ENCODE assay signal across 11 mouse cellular contexts in genomic region chr9:58533322-58533721, GRCm38 (mm10). TPM values are rescaled to one million over a fixed set of nuclear protein-coding genes. Genes with fewer than 3 reads are reported as not detected.
"Had no signal": no experiment of that assay in that cellular context is flagged by ENCODE, and none has a peak within 500 bp of the region (broad histone marks: within the 10 kb centered on the region; RNA-seq: fewer than 3 reads in every experiment).

No protein-coding gene starts in this region.

- DNase-seq: kidney, postnatal 10 days; lung, adult 2 months; lung, postnatal 36 days; retina, postnatal 1 day; right cerebral cortex, postnatal 4 days; spleen, adult 18-20 months; thymus, adult 18-20 months; thymus, postnatal 14 days had no signal

RNA-seq across cellular contexts. Expression of gene Insyn1, which starts 44.9 kb away (rescaled TPM):
- total RNA-seq: megakaryocyte progenitor cell, adult 5-6 weeks; monocyte, adult 5-6 weeks; neutrophil, adult 5-6 weeks had no signal
